Mouse (Mus musculus) T-cell, adult 66 days (primary cell): ENCODE measurements around the gene Ppy. TPM values are rescaled to one million over a fixed set of nuclear protein-coding genes. Genes with fewer than 3 reads are reported as not detected.

Experiments
- total RNA-seq, 2 experiments: library from RNA; stranded (reverse); gene quantifications; 3 replicates in 1 of 2; 4 replicates in 1 of 2; pipeline ENCODE4 v1.2.4; 2023

The Ppy gene
- not detected for total RNA-seq

GRCm38 (mm10) chr11:102101219-102101618, at the start of gene Ppy:
Ppy (minus strand) TSS chr11:102101319.

DNA sequence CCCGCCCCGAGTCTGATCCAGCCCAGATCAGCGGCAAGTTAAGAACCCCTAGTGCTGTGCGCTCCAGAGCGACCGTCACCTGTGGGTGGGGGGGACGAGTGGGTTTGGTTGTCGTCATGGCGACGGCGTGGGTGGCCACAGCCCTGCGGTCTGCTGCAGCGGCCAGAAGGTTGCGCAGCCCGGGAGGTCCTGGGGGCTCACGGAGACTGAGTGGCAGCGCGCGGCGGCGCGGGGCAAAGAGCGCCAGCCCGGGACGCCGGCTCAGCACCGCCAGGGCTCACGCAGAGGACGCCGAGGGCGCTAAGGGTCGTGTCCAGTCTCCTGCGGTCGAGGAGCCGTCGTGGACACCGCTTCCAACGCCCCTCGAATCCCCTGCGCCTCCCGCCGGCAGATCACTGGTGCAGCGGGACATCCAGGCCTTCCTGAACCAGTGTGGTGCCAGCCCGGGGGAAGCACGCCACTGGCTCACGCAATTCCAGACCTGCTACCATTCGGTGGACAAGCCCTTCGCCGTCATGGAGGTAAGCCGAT, 44.4 kb upstream of the Ppy start, which contains the start of gene Nags:
Gene Nags (plus strand): TSS at position 43 of the 531 bp plus-strand sequence.

DNA sequence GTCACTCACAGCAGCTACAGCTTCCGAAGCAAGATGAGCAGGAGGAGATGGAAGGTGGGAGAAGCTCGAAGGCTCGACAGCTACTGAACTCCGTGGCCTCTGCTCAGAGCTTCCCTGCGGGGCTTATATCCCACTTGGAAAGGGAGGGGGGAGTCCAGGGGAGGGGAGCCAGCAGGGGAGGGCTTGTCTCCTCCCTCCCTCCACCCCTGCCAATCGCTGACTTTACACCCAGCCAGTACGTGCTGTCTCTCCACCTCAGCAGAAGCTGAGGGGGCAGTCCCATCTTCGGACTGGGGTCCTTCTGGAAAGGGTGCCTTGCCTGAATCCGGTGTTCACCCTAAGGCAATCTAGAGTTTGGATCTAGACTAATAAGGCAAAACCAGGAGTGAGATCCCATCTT, 6.6 kb upstream of the Ppy start, which contains the start of gene Pyy:
Gene Pyy (minus strand): TSS at position 101 of the 400 bp plus-strand sequence.

GRCm38 (mm10) chr11:102087931-102088898, 12.9 kb downstream of the Ppy start, which contains the start of gene Mpp2:
Mpp2 (minus strand) TSS chr11:102088515.

Other genes with a start within 250 kb of the Ppy start
- gene Meox1, start 206.9 kb downstream of the Ppy start, total RNA-seq, result not detected
- not detected for gene Sost, start 134.3 kb downstream of the Ppy start, total RNA-seq
- gene Cfap97d1, start 117.0 kb downstream of the Ppy start, total RNA-seq, result not detected
- under 1 TPM; 0.70 to 0.74 TPM for gene Dusp3, start 114.3 kb downstream of the Ppy start, total RNA-seq
- gene Mpp3, start 72.9 kb downstream of the Ppy start, total RNA-seq, result not detected
- not detected for gene Cd300lg, start 59.8 kb downstream of the Ppy start, total RNA-seq
- 1 to 10 TPM; 1.9 to 4.8 TPM for gene Mpp2, start 12.8 kb downstream of the Ppy start, total RNA-seq
- not detected for gene Pyy, start 6.5 kb upstream of the Ppy start, total RNA-seq
- not detected for gene Nags, start 44.2 kb upstream of the Ppy start, total RNA-seq
- gene Tmem101, start 55.1 kb upstream of the Ppy start, total RNA-seq, result 1 to 10 TPM; 5.9 to 7.2 TPM
- 10 to 100 TPM; 48.9 to 53.5 TPM for gene Lsm12, start 84.0 kb upstream of the Ppy start, total RNA-seq
- gene G6pc3, start 88.3 kb upstream of the Ppy start, total RNA-seq, result 10 to 100 TPM; 28.1 to 34.6 TPM
- 10 to 100 TPM; 79.2 to 91.2 TPM for gene Hdac5, start 128.8 kb upstream of the Ppy start, total RNA-seq
- gene BC030867, start 147.6 kb upstream of the Ppy start, total RNA-seq, result 1 to 10 TPM in 1 of 2 experiments, under 1 TPM in 1; 0.83 to 1.7 TPM
- not detected for gene Asb16, start 167.4 kb upstream of the Ppy start, total RNA-seq
- gene Tmub2, start 183.6 kb upstream of the Ppy start, total RNA-seq, result 10 to 100 TPM; 38.6 TPM
- 10 to 100 TPM; 85.1 to 88.2 TPM for gene Atxn7l3, start 195.3 kb upstream of the Ppy start, total RNA-seq
- gene Ubtf, start 218.4 kb upstream of the Ppy start, total RNA-seq, result 100 to 1,000 TPM; 142 to 153 TPM